Mouse (Mus musculus): Measurements from ENCODE around the gene Cdkl3. TPM values are rescaled to one million over a fixed set of nuclear protein-coding genes. Genes with fewer than 3 reads are reported as not detected.
A peak's percentile ranks its signal among the peaks of the same experiment; 100 is the strongest.

The Cdkl3 gene
- polyA plus RNA-seq, 1 experiment from 2014 or later, result 7.8 TPM

DNA sequence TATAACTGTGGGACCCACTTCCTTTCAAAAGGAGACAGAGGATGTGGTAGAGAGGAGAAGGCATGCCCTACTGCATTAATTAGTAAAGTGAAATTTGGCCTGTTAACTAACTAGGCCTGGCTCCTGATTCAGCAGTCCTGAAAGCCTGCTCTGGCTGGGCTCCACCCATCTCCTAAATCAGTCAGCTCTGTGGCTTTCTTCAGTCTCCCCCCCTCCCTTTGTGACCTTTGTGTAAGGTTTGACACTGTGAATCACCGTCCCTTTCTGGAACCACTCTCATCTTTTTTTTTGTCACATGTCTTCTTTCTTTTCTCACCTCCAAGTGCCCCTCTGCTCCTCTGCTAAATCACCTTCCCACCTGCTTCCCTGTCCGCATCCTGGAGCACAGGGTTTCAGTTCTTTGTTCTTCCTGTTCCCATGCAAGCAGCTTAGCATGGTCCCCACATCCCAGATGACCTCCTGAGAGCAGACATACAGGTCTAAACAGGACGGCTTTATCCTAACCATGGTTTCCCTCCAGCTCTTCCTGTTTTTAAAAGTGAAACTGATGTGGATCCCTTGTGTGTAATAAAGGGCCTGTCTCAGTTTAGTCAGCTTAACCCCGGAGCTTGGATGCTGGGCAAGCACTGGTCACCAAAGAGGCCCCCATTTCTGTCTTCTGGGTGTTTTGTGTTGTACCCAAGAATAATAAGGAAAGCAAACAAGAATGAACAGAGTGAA is 42.6 kb downstream of the Cdkl3 start:
- Histone ChIP-seq H3K9ac (replicated peaks; ENCODE audit: low read length) (no peak overlapping the region), H3K4me1 (ENCODE audit: insufficient read depth, low read length) (no peaks in the 10 kb centered on the region), H3K4me3 (ENCODE audit: low read length) (no peak overlapping the region), H3K4me2 (replicated peaks; ENCODE audit: low read depth, low read length) (no peak overlapping the region), H3K36me3 (ENCODE audit: insufficient read depth, low read length) (no peaks in the 10 kb centered on the region), H3K9me3 (ENCODE audit: low read length) (no peaks in the 10 kb centered on the region), H3K27me3 (ENCODE audit: insufficient read depth, low read length) (no peaks in the 10 kb centered on the region), H3K27ac (ENCODE audit: low read length) (no peak overlapping the region)
- ATAC-seq (ENCODE audit: low FRiP score, low TSS enrichment), result no peak
- 37% methylated on average over 4 of the region's 4 CpGs for WGBS

DNA sequence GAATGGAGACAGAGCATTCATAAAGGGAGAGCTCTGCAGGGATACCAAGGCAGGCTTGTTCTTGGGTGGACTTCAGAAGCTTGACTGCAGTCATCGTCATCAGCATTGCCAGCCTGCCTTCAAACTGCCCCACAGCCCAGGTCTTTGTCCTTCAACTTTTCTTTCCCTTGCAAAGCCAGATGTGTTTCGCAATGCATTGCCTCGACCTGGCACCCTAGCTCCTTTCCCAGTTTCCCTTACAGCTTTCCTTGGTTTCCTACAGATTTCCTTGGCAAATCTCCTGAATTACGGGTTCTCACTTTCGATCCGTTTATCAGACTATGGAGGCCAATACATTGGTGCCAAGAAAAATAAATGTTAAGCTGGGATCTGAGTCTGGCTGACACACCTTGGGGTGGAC is 49.4 kb downstream of the Cdkl3 start:
- H3K36me3 ChIP-seq (ENCODE audit: insufficient read depth, low read length), result no peaks in the 10 kb centered on the region
- no peak overlapping the region for H3K4me2 ChIP-seq (replicated peaks; ENCODE audit: low read depth, low read length)
- no peak for ATAC-seq (ENCODE audit: low FRiP score, low TSS enrichment)
- no peaks in the 10 kb centered on the region for H3K9me3 ChIP-seq (ENCODE audit: low read length)
- H3K27me3 ChIP-seq (ENCODE audit: insufficient read depth, low read length), result no peaks in the 10 kb centered on the region
- H3K4me3 ChIP-seq (ENCODE audit: low read length), result no peak overlapping the region
- 74% methylated on average over 6 of the region's 6 CpGs for WGBS
- H3K4me1 ChIP-seq (ENCODE audit: insufficient read depth, low read length), result no peaks in the 10 kb centered on the region
- no peak overlapping the region for H3K27ac ChIP-seq (ENCODE audit: low read length)
- H3K9ac ChIP-seq (replicated peaks; ENCODE audit: low read length), result no peak overlapping the region

DNA sequence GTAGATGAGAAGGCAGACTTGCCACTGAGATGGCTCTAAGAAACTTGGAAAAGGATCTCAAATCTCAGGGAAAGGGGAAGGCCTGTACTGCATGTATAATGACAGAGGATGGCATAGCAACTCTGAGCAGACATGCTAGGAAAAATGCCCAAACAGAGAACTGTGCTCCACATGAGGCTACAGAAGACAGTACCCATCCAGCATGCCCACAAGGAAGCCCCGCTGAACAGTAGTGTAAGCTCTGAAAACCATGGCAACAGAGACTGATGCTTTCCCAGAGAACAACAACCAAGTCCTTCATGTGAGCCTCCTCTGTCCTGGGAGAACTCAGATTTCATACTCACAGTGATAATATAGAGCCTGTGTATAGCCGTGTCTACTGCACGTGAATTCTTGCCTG is 50.7 kb downstream of the Cdkl3 start:
- no peaks in the 10 kb centered on the region for H3K36me3 ChIP-seq (ENCODE audit: insufficient read depth, low read length)
- H3K27me3 ChIP-seq (ENCODE audit: insufficient read depth, low read length), result no peaks in the 10 kb centered on the region
- no peak overlapping the region for H3K4me3 ChIP-seq (ENCODE audit: low read length)
- no peak overlapping the region for H3K27ac ChIP-seq (ENCODE audit: low read length)
- no peak overlapping the region for H3K9ac ChIP-seq (replicated peaks; ENCODE audit: low read length)
- no peaks in the 10 kb centered on the region for H3K9me3 ChIP-seq (ENCODE audit: low read length)
- no peak overlapping the region for H3K4me2 ChIP-seq (replicated peaks; ENCODE audit: low read depth, low read length)
- ATAC-seq (ENCODE audit: low FRiP score, low TSS enrichment), result no peak
- 83% methylated on average over 3 of the region's 3 CpGs for WGBS
- H3K4me1 ChIP-seq (ENCODE audit: insufficient read depth, low read length), result no peaks in the 10 kb centered on the region

DNA sequence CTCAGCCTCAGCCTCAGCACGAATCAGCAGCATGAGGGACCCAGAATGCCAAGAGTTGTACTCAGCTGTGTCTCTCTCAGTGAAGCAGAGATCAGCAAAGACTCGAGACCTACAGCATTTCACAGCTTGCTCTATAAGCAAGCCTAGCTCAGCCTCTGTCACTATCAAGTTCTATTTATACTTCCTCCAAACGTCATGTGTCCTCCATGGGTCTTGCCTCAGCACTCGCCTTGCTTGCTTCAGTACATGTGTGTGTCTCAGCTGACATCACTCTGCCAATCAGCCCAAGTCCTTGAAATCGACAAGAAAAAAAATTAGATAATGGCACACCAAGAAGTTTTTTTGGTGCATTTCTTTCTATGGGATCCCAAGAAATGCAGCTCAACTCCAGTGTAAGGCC is 52.2 kb downstream of the Cdkl3 start:
- H3K4me3 ChIP-seq (ENCODE audit: low read length), result no peak overlapping the region
- ATAC-seq (ENCODE audit: low FRiP score, low TSS enrichment), result no peak
- H3K27me3 ChIP-seq (ENCODE audit: insufficient read depth, low read length), result no peaks in the 10 kb centered on the region
- no peaks in the 10 kb centered on the region for H3K9me3 ChIP-seq (ENCODE audit: low read length)
- H3K4me1 ChIP-seq (ENCODE audit: insufficient read depth, low read length), result no peaks in the 10 kb centered on the region
- H3K9ac ChIP-seq (replicated peaks; ENCODE audit: low read length), result no peak overlapping the region
- 75% methylated on average over 5 of the region's 5 CpGs for WGBS
- H3K4me2 ChIP-seq (replicated peaks; ENCODE audit: low read depth, low read length), result no peak overlapping the region
- no peaks in the 10 kb centered on the region for H3K36me3 ChIP-seq (ENCODE audit: insufficient read depth, low read length)
- no peak overlapping the region for H3K27ac ChIP-seq (ENCODE audit: low read length)

DNA sequence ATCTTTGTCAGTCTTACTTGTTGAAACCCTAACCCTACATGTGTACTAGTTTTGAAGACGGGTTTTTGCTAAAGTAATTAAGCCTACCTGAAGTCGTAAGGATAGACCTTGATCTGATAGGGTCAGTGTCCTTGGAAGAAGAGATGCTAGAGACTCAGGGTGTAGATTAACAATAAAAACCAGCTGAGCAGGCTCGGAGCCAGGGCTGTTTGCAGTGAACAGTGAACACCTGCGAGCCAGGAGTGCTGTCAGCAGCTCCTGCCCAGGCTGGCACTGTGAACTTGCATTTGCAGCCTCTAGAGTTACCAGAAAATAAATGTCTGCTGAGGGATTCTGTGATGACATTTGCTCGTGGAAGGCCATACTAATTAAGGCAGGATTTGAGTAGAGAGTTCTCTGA is 55.0 kb downstream of the Cdkl3 start:
- 40% methylated on average over 5 of the region's 5 CpGs for WGBS
- Histone ChIP-seq H3K4me3 (ENCODE audit: low read length) (no peak overlapping the region), H3K9ac (replicated peaks; ENCODE audit: low read length) (no peak overlapping the region), H3K4me2 (replicated peaks; ENCODE audit: low read depth, low read length) (no peak overlapping the region), H3K9me3 (ENCODE audit: low read length) (no peaks in the 10 kb centered on the region), H3K27me3 (ENCODE audit: insufficient read depth, low read length) (no peaks in the 10 kb centered on the region), H3K4me1 (ENCODE audit: insufficient read depth, low read length) (no peaks in the 10 kb centered on the region), H3K27ac (ENCODE audit: low read length) (no peak overlapping the region), H3K36me3 (ENCODE audit: insufficient read depth, low read length) (no peaks in the 10 kb centered on the region)
- ATAC-seq (ENCODE audit: low FRiP score, low TSS enrichment), result no peak

DNA sequence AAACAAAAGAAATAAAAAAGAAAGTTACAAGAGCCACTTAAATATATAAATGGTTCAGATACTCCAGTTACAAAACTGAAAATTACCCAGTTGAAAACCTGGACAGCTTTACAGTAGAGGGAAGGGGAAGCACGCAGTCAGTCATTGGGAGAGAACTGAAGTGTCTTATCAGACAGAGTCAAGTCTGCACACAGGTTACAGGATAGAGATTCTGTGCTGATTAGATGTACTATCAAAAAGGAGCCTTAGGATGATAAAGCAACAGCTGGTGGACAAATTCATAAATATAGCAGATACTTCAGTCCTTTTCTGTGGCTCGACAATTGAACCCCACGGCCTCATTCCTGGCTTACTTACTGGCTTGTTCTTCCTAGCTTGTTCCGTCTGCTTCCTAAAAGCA is 56.3 kb downstream of the Cdkl3 start:
- Histone ChIP-seq H3K9ac (replicated peaks; ENCODE audit: low read length) (no peak overlapping the region), H3K9me3 (ENCODE audit: low read length) (no peaks in the 10 kb centered on the region), H3K4me2 (replicated peaks; ENCODE audit: low read depth, low read length) (no peak overlapping the region), H3K27ac (ENCODE audit: low read length) (no peak overlapping the region), H3K36me3 (ENCODE audit: insufficient read depth, low read length) (no peaks in the 10 kb centered on the region), H3K27me3 (ENCODE audit: insufficient read depth, low read length) (no peaks in the 10 kb centered on the region), H3K4me3 (ENCODE audit: low read length) (no peak overlapping the region), H3K4me1 (ENCODE audit: insufficient read depth, low read length) (no peaks in the 10 kb centered on the region)
- 90% methylated on average over 4 of the region's 4 CpGs for WGBS
- no peak for ATAC-seq (ENCODE audit: low FRiP score, low TSS enrichment)

DNA sequence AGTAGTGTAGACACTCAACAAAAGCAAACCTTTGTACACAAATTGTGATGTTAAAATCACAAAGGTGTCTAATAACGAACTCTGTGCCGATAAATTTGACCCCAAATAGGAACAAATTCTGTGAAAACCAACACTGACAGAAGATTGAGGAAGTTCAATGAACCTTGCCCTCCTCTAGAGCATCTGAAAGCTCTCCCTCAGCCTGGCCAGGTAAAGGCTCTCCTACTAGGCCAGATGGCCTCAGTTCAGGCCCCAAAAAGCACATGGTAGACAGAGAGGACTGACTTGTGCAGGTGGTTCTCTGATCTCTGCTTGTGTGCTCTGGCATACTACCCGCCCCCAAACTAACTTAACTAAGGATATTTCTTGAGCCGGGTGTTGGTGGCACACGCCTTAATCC is 58.4 kb downstream of the Cdkl3 start:
- WGBS, result 95% methylated on average over 5 of the region's 5 CpGs
- H3K4me2 ChIP-seq (replicated peaks; ENCODE audit: low read depth, low read length), result no peak overlapping the region
- H3K9ac ChIP-seq (replicated peaks; ENCODE audit: low read length), result no peak overlapping the region
- ATAC-seq (ENCODE audit: low FRiP score, low TSS enrichment), result no peak
- H3K9me3 ChIP-seq (ENCODE audit: low read length), result no peaks in the 10 kb centered on the region
- H3K27me3 ChIP-seq (ENCODE audit: insufficient read depth, low read length), result no peaks in the 10 kb centered on the region
- H3K4me1 ChIP-seq (ENCODE audit: insufficient read depth, low read length), result peaks cover 4% of the 10 kb centered on the region
- H3K4me3 ChIP-seq (ENCODE audit: low read length), result no peak overlapping the region
- H3K36me3 ChIP-seq (ENCODE audit: insufficient read depth, low read length), result no peaks in the 10 kb centered on the region
- no peak overlapping the region for H3K27ac ChIP-seq (ENCODE audit: low read length)

DNA sequence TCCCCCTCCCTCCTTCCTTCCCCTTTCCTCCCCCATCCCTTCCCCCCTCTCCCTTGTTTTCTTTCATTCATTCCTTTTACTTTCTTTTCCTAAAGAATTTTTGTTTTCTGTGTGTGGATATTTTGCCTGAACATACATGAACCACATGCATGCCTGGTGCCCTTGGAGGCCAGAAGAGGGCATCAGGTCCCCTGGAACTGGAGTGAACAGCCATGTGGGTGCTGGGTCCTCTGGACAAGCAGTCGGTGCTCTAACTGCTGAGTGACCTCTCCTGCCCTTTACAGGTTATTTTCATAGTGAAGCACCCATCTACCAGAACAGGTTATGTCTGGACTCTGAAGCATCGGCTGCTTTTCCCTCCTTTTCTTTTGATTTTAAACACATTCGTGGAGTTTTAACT is 60.4 kb downstream of the Cdkl3 start:
- H3K36me3 ChIP-seq (ENCODE audit: insufficient read depth, low read length), result no peaks in the 10 kb centered on the region
- H3K27ac ChIP-seq (ENCODE audit: low read length), result no peak overlapping the region
- no peaks in the 10 kb centered on the region for H3K27me3 ChIP-seq (ENCODE audit: insufficient read depth, low read length)
- no peaks in the 10 kb centered on the region for H3K9me3 ChIP-seq (ENCODE audit: low read length)
- no peak overlapping the region for H3K4me3 ChIP-seq (ENCODE audit: low read length)
- H3K4me1 ChIP-seq (ENCODE audit: insufficient read depth, low read length), result peaks cover 4% of the 10 kb centered on the region
- no peak overlapping the region for H3K4me2 ChIP-seq (replicated peaks; ENCODE audit: low read depth, low read length)
- ATAC-seq (ENCODE audit: low FRiP score, low TSS enrichment), result no peak
- no peak overlapping the region for H3K9ac ChIP-seq (replicated peaks; ENCODE audit: low read length)
- 51% methylated on average over 3 of the region's 3 CpGs for WGBS

DNA sequence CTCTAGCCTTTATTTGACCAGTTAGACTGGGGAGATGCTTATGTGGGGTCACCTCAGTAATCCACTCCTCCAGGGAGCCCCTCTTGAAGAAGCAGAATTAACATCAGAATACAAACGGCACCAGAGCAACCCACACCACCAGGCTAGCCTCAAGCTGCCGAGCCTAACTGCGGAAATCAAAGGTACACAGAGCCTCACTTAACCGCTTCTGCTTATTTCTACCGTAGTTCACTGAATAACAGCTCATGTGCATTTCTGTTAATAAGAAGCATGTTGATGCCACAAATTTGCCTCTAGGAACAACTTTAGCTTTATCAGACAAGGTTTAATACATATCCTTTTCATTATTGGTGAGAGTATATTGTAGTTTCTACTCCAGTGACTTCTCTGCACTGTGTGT is 61.8 kb downstream of the Cdkl3 start:
- Histone ChIP-seq H3K4me1 (ENCODE audit: insufficient read depth, low read length) (peaks cover 4% of the 10 kb centered on the region), H3K27me3 (ENCODE audit: insufficient read depth, low read length) (no peaks in the 10 kb centered on the region), H3K36me3 (ENCODE audit: insufficient read depth, low read length) (no peaks in the 10 kb centered on the region), H3K4me2 (replicated peaks; ENCODE audit: low read depth, low read length) (peak overlapping the region; percentile 31; the same call in 1 of the 2 replicates), H3K27ac (ENCODE audit: low read length) (no peak overlapping the region), H3K9ac (replicated peaks; ENCODE audit: low read length) (no peak overlapping the region), H3K9me3 (ENCODE audit: low read length) (no peaks in the 10 kb centered on the region), H3K4me3 (ENCODE audit: low read length) (no peak overlapping the region)
- WGBS, result 12% methylated on average over 5 of the region's 5 CpGs
- ATAC-seq (ENCODE audit: low FRiP score, low TSS enrichment), result no peak

DNA sequence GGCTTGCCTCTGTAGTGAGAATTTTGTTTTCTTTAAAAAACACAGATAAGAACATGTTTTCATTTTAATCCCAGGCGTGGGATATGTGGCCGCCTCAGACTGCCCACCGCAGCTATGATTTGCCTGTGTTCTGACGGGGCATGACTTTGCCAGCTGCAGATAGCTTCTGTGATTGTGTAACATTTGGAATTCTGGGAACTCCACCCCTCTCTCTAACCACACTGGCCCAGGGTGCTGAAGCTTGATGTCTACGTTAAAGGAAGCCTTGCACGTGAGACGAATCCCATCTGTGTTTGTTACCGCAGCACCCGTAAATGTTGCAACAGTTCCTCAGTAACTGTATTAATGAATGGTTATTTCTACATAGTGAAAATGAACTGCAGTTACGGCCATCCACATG is 67.7 kb downstream of the Cdkl3 start:
- no peak for ATAC-seq (ENCODE audit: low FRiP score, low TSS enrichment)
- H3K27ac ChIP-seq (ENCODE audit: low read length), result no peak overlapping the region

More for the DNA sequence above, 67.7 kb downstream of the Cdkl3 start:
- Histone ChIP-seq H3K27me3 (ENCODE audit: insufficient read depth, low read length) (no peaks in the 10 kb centered on the region), H3K4me1 (ENCODE audit: insufficient read depth, low read length) (peaks cover 9% of the 10 kb centered on the region; the same call in 1 of the 2 replicates), H3K36me3 (ENCODE audit: insufficient read depth, low read length) (no peaks in the 10 kb centered on the region), H3K4me2 (replicated peaks; ENCODE audit: low read depth, low read length) (no peak overlapping the region), H3K4me3 (ENCODE audit: low read length) (no peak overlapping the region), H3K9ac (replicated peaks; ENCODE audit: low read length) (no peak overlapping the region), H3K9me3 (ENCODE audit: low read length) (no peaks in the 10 kb centered on the region)
- WGBS, result 68% methylated on average over 10 of the region's 10 CpGs

Data from kidney, embryonic 16.5 days (tissue).